Mouse (Mus musculus) sigmoid colon, adult 10 weeks (tissue): Measurements from ENCODE around the gene Ahsa2. TPM values are rescaled to one million over a fixed set of nuclear protein-coding genes. Genes with fewer than 3 reads are reported as not detected.

Experiments
- polyA plus RNA-seq: library from polyadenylated mRNA; stranded (reverse); fragments of 350-450 nt; fragmentation: Illumina TruSeq; extraction: RNeasy Lipid Tissue Mini Kit (QIAGEN cat#74804); gene quantifications from one replicate; pipeline ENCODE4 v1.2.3, GENCODE M21; 2014; ENCODE audit warnings: low read depth, low replicate concordance

The Ahsa2 gene
- 63.8 TPM for polyA plus RNA-seq

GRCm38 (mm10) chr11:23497718-23498509, at the start of gene Ahsa2:
Ahsa2 (minus strand) TSS chr11:23498030.

GRCm38 (mm10) chr11:23520473-23521205, 22.8 kb upstream of the Ahsa2 start, which contains the start of gene 1700093K21Rik:
1700093K21Rik (minus strand) TSS chr11:23521155.

Other genes starting within 250 kb of the Ahsa2 start
- 284 TPM for gene Xpo1, start 242.0 kb downstream of the Ahsa2 start, polyA plus RNA-seq
- 214 TPM for gene Usp34, start 191.1 kb downstream of the Ahsa2 start, polyA plus RNA-seq
- not detected for gene 1700093K21Rik, start 23.1 kb upstream of the Ahsa2 start, polyA plus RNA-seq
- gene 0610010F05Rik, start 135.6 kb upstream of the Ahsa2 start, polyA plus RNA-seq = 41.7 TPM
- 57.3 TPM for gene Pus10, start 167.6 kb upstream of the Ahsa2 start, polyA plus RNA-seq
- 51.2 TPM for gene Pex13, start 167.9 kb upstream of the Ahsa2 start, polyA plus RNA-seq